Mouse (Mus musculus) lung, embryonic 14.5 days (tissue): Measurements from ENCODE around the gene Rasal2. TPM values are rescaled to one million over a fixed set of nuclear protein-coding genes. Genes with fewer than 3 reads are reported as not detected.

Experiments
- ATAC-seq: fragments of 200-750 bp; cut with Nextera tagmentation; 2 replicates; pipeline ENCODE4 v1.8.0; 2017; ENCODE audit warnings: mild to moderate bottlenecking, moderate TSS enrichment, moderate library complexity; ENCODE audit not compliant: insufficient read depth
- DNase-seq: peaks from one replicate; pipeline ENCODE4 v3.0.0-alpha.2; 2015
- H3K27ac ChIP-seq: fragments of 300-500 bp; sonication (generic); 2 replicates; pipeline ENCODE4 v1.5.1; 2014; ENCODE audit warnings: low read depth, mild to moderate bottlenecking, moderate library complexity
- H3K27me3 ChIP-seq: fragments of 300-500 bp; sonication (generic); 2 replicates; pipeline ENCODE4 v1.6.1; 2014; ENCODE audit warnings: low read length, control low read depth; ENCODE audit not compliant: insufficient read depth
- H3K36me3 ChIP-seq: fragments of 300-500 bp; sonication (generic); 2 replicates; pipeline ENCODE4 v1.6.1; 2014; ENCODE audit warnings: control low read depth; ENCODE audit not compliant: insufficient read depth
- H3K4me1 ChIP-seq: fragments of 300-500 bp; sonication (generic); 2 replicates; pipeline ENCODE4 v1.6.1; 2014; ENCODE audit warnings: antibody characterized with exemption, control low read depth; ENCODE audit not compliant: insufficient read depth
- H3K4me2 ChIP-seq: fragments of 300-500 bp; sonication (generic); 2 replicates; pipeline ENCODE4 v1.6.1; 2014; ENCODE audit warnings: mild to moderate bottlenecking
- H3K4me3 ChIP-seq: fragments of 300-500 bp; sonication (generic); 2 replicates; pipeline ENCODE4 v1.5.1; 2014; ENCODE audit warnings: low read depth, low read length
- H3K9ac ChIP-seq: fragments of 300-500 bp; sonication (generic); 2 replicates; pipeline ENCODE4 v1.6.1; 2014
- H3K9me3 ChIP-seq: fragments of 300-500 bp; sonication (generic); 2 replicates; pipeline ENCODE4 v1.6.1; 2016; ENCODE audit warnings: low read depth, low read length, control low read depth
- CTCF ChIP-seq: IDR thresholded peaks from 2 replicates; pipeline ENCODE4 v1.5.1; 2016; ENCODE audit warnings: antibody characterized with exemption, low read depth
- WGBS: fragments of 180-500 bp; shearing (Covaris S2); extraction: QIAGEN DNeasy Blood & Tissue Kit; methylation state at CpG from one replicate; pipeline ENCODE4 v1.1.7; 2014; 5-methylcytosine and 5-hydroxymethylcytosine counted together
- polyA plus RNA-seq: library from polyadenylated mRNA; unstranded; fragments of >200 nt; fragmentation: Nextera tagmentation; extraction: Ambion mirVana; gene quantifications from 2 replicates; pipeline ENCODE4 v1.2.1, GENCODE M21; 2014

The Rasal2 gene
- polyA plus RNA-seq, 1 experiment from 2014 or later = 10.3 TPM

DNA sequence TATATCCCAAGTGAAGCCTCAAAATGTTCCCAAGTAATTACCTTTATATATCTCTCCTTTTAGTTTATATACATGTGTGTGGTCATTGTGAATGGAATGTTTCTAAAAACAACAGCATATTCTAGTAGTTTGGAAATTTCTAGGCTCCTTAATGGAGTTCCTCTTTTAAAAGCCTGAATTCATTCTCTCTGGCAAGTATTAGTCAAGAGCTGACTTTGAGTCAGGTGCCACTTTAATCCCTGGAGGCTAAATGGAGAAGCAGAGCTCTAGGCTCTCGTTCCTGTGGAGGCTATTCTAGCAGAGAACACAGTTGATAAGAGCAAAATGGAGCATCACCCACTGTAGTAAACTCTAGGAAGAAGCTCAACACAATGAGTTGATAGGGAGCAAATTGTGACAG lies 14.5 kb upstream of the Rasal2 start:
- Histone ChIP-seq H3K9me3 (no peaks in the 10 kb centered on the region), H3K36me3 (no peaks in the 10 kb centered on the region), H3K4me2 (no peak overlapping the region), H3K27me3 (no peaks in the 10 kb centered on the region), H3K27ac (no peak overlapping the region), H3K9ac (no peak overlapping the region), H3K4me1 (no peaks in the 10 kb centered on the region), H3K4me3 (no peak overlapping the region)
- 46% methylated on average over 1 of the region's 1 CpGs for WGBS
- TF ChIP-seq CTCF = no peak
- no peak for ATAC-seq
- no peak for DNase-seq

DNA sequence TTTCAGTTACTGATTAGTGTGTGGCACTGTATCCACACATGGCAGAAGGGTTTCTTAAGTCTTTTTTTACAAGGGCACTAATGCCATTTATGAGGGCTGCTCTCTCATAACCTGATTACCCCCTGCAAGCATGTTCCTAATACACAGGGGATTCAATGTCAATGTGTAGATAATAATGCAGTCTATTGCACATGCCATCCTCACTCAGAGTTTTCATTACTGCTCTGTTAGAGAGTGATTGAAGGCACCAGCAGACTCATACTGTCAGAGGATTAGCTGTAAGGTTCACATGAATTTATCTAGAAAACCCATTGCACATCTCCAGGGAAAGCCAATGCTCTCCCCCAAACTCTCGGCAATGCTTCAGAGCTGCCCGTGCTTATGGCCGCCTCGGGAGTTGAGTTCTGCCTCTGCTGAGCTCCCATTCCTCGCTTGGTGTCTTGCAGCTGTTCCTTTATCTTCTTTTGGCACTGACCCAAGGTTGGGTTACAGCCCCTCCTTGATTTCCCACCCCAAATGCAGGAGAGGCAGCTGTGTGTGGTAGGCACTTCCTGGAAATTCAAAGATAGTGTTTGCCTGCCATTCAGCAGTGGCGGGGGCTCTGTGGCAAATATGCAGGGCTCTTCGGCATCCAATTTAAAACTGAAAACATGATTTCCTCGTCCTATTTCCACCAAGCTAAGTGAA lies 13.5 kb upstream of the Rasal2 start:
- DNase-seq = peak; percentile 77
- H3K9ac ChIP-seq = no peak overlapping the region
- no peaks in the 10 kb centered on the region for H3K27me3 ChIP-seq
- no peak for TF ChIP-seq CTCF
- 31% methylated on average over 8 of the region's 8 CpGs for WGBS
- H3K9me3 ChIP-seq = no peaks in the 10 kb centered on the region
- ATAC-seq = peak; percentile 85
- no peak overlapping the region for H3K27ac ChIP-seq
- no peak overlapping the region for H3K4me3 ChIP-seq
- no peaks in the 10 kb centered on the region for H3K36me3 ChIP-seq
- no peaks in the 10 kb centered on the region for H3K4me1 ChIP-seq
- peak overlapping the region; percentile 38 for H3K4me2 ChIP-seq

DNA sequence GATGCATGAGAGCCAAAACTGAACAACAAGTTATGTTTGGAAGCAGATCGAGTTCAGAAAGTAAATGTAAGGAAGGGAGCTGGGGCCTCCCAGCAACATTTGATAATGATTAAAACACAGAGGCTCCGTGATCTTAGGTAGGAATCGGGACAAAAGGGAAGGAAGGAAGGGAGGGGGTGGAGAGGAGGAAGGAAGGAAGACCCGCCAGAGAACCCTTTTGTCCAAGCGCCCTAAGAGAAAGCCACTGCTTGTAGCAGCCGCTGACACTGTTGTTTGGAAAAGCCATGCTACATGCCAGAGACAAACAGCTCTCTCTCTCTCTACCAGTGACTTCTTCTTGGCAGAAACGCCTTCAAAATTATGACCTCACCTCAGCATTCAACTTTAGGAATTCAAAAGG lies 5.5 kb upstream of the Rasal2 start:
- DNase-seq = peak; percentile 21
- Histone ChIP-seq H3K9ac (no peak overlapping the region), H3K4me3 (no peak overlapping the region), H3K9me3 (no peaks in the 10 kb centered on the region), H3K36me3 (0 out of 2 replicates have a peak, but pooled peaks cover 4% of the 10 kb centered on the region), H3K27ac (peak overlapping the region; percentile 54; the same call in 1 of the 2 replicates), H3K4me2 (no peak overlapping the region), H3K4me1 (no peaks in the 10 kb centered on the region), H3K27me3 (no peaks in the 10 kb centered on the region)
- no peak for ATAC-seq
- no peak for TF ChIP-seq CTCF
- 54% methylated on average over 7 of the region's 7 CpGs for WGBS

DNA sequence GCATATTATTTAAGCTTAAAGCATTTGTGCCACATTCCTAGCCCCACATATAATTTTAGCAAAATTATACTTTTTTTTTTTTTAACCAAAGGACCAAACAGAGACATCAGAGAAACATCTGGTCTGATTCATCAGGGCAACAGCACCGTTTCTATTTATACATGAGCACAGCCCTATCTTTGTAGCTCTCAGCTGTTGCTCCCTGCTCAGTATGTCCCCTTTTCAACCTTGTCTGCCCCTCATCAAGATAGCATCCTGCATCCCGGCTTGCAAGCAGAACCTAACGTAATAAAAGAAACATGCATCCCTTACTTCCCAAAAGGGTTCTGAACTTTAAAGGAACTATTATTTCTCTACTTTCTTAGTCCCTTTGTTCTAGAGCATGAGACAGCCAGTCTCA lies 5.0 kb upstream of the Rasal2 start:
- no peaks in the 10 kb centered on the region for H3K27me3 ChIP-seq
- no peak overlapping the region for H3K4me3 ChIP-seq
- 0 out of 2 replicates have a peak, but pooled peaks cover 4% of the 10 kb centered on the region for H3K36me3 ChIP-seq
- ATAC-seq (no peak), DNase-seq (no peak)
- no peak overlapping the region for H3K27ac ChIP-seq
- no peak overlapping the region for H3K4me2 ChIP-seq
- H3K9ac ChIP-seq = no peak overlapping the region
- no peak for TF ChIP-seq CTCF
- no peaks in the 10 kb centered on the region for H3K9me3 ChIP-seq
- WGBS = 57% methylated on average over 3 of the region's 3 CpGs
- no peaks in the 10 kb centered on the region for H3K4me1 ChIP-seq

DNA sequence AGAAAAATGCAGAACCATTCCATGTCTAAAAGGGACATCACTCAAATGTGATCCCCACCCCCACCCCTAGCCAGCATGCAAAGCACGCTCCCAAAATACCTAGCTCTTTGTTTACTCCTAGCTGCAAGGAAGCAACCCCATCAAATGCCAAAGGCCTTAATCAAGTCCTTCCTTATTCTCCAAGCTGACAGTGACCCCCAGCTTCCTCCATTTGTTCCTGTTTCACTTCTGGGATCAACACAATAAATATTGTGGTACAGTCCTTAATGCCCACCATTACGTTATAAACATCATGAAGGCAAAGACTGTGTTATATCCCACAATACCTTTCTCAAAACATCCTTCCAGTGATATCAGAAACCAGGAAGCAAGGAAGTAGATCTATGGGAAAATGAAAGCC lies 4.2 kb upstream of the Rasal2 start:
- DNase-seq = peak; percentile 45
- Histone ChIP-seq H3K27me3 (no peaks in the 10 kb centered on the region), H3K4me1 (no peaks in the 10 kb centered on the region), H3K9me3 (no peaks in the 10 kb centered on the region), H3K36me3 (0 out of 2 replicates have a peak, but pooled peaks cover 4% of the 10 kb centered on the region), H3K27ac (no peak overlapping the region), H3K4me3 (no peak overlapping the region), H3K9ac (no peak overlapping the region), H3K4me2 (no peak overlapping the region)
- no peak for ATAC-seq
- TF ChIP-seq CTCF = no peak
- WGBS = 75% methylated on average over 2 of the region's 2 CpGs

DNA sequence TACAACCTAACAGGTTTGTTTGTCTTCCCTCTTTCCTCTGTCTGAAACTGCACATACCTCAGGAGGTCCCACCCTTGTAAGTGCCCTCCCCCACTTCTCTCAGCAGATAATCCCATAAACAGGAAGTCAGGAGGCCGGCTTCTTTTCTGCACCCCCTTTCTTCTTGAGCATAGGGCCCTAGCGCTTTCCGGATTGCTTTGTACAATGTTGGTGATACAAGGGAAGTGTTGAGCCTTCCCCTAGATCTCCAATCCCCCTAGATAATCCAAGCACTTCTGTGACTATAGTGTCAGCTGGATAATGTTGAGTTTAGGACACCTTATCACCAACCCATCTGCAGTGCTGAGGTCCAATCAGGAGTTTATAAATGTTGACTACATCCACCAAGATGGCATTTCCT lies 3.4 kb upstream of the Rasal2 start:
- WGBS = 63% methylated on average over 3 of the region's 3 CpGs
- no peak for TF ChIP-seq CTCF
- DNase-seq (peak; percentile 28), ATAC-seq (no peak)
- Histone ChIP-seq H3K4me2 (0 out of 2 replicates have a peak overlapping the region, but pooled peaks have one; percentile 3), H3K4me3 (no peak overlapping the region), H3K36me3 (0 out of 2 replicates have a peak, but pooled peaks cover 4% of the 10 kb centered on the region), H3K27ac (no peak overlapping the region), H3K27me3 (no peaks in the 10 kb centered on the region), H3K4me1 (peaks cover 7% of the 10 kb centered on the region; the same call in 1 of the 2 replicates), H3K9me3 (no peaks in the 10 kb centered on the region), H3K9ac (no peak overlapping the region)

DNA sequence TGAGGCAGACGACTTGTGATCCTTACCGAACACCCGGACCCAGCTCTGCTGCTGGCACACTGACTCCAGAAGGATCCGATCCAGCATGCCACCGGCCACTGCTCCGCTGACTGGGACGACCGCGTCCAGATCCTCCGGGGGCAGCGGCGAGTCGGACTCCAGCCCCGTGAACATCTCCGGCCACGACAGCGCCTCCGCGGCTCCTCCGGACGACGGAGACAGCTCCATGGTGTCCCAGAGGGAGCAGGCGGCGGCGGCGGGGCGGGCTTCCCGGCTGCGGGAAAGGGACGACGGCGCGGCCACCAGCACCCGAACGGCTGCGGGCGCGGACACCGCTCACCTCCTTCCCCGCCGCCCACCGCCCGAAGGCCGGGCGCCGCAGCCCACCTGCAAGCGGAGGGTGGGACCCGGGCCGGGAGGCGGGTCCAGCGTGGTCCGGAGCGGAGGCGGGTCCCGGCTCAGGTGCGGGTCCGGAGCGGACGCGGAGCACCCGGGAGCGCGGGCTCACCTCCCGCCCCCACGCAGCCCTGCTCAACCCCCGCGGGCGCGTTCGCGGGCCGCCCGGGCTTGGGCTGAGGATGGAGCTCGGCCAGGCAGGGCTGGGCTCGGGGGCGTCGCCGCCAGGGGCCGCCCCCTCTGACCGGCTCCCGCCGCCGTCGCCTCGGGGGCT lies 549 bp downstream of the Rasal2 start:
- H3K9ac ChIP-seq = peak overlapping the region; percentile 75
- no peaks in the 10 kb centered on the region for H3K36me3 ChIP-seq
- peaks cover 10% of the 10 kb centered on the region; the same call in 1 of the 2 replicates for H3K4me1 ChIP-seq
- under 1% methylated on average over 79 of the region's 85 CpGs for WGBS
- TF ChIP-seq CTCF = peak; percentile 30
- H3K27ac ChIP-seq = peak overlapping the region; percentile 96
- peak overlapping the region; percentile 80 for H3K4me2 ChIP-seq
- ATAC-seq (peak; percentile 91), DNase-seq (peak; percentile 66)
- no peaks in the 10 kb centered on the region for H3K27me3 ChIP-seq
- no peaks in the 10 kb centered on the region for H3K9me3 ChIP-seq
- H3K4me3 ChIP-seq = peak overlapping the region; percentile 91
